Mouse (Mus musculus): ENCODE results near the gene Gm17482. TPM values are rescaled to one million over a fixed set of nuclear protein-coding genes. Genes with fewer than 3 reads are reported as not detected.

The Gm17482 gene
- polyA plus RNA-seq, 1 experiment: not detected

GRCm38 (mm10) chr6:115284153-115284552 lies 57.0 kb downstream of the Gm17482 start:
- no peak for TF ChIP-seq POLR2A (IDR thresholded peaks at IDR 0.05; ENCODE audit: borderline replicate concordance, low read depth, low read length)
- peaks cover 46% of the 10 kb centered on the region for H3K4me1 ChIP-seq (ENCODE audit: control insufficient read depth, insufficient read depth, low read length)
- no peak overlapping the region for H3K4me3 ChIP-seq (ENCODE audit: insufficient read depth, low read length)
- H3K27ac ChIP-seq (ENCODE audit: insufficient read depth, low read depth, low read length): peak overlapping the region; percentile 83

GRCm38 (mm10) chr6:115286441-115286840 lies 59.3 kb downstream of the Gm17482 start:
- TF ChIP-seq CTCF (IDR thresholded peaks at IDR 0.05; ENCODE audit: low read depth, low read length): no peak
- TF ChIP-seq POLR2A (IDR thresholded peaks at IDR 0.05; ENCODE audit: borderline replicate concordance, low read depth, low read length): no peak
- Histone ChIP-seq H3K4me3 (ENCODE audit: insufficient read depth, low read length) (no peak overlapping the region), H3K4me1 (ENCODE audit: control insufficient read depth, insufficient read depth, low read length) (peaks cover 46% of the 10 kb centered on the region), H3K27ac (ENCODE audit: insufficient read depth, low read depth, low read length) (no peak overlapping the region)

- H3K4me1 ChIP-seq (ENCODE audit: control insufficient read depth, insufficient read depth, low read length): peaks cover 51% of the 10 kb centered on the region
- H3K4me3 ChIP-seq (ENCODE audit: insufficient read depth, low read length): no peak overlapping the region
- H3K27ac ChIP-seq (ENCODE audit: insufficient read depth, low read depth, low read length): no peak overlapping the region
- no peak for TF ChIP-seq CTCF (IDR thresholded peaks at IDR 0.05; ENCODE audit: low read depth, low read length)
- no peak for TF ChIP-seq POLR2A (IDR thresholded peaks at IDR 0.05; ENCODE audit: borderline replicate concordance, low read depth, low read length)
Observed at GRCm38 (mm10) chr6:115288223-115288622, 61.1 kb downstream of the Gm17482 start.

GRCm38 (mm10) chr6:115290561-115290960 lies 63.4 kb downstream of the Gm17482 start:
- no peak for TF ChIP-seq POLR2A (IDR thresholded peaks at IDR 0.05; ENCODE audit: borderline replicate concordance, low read depth, low read length)
- TF ChIP-seq CTCF (IDR thresholded peaks at IDR 0.05; ENCODE audit: low read depth, low read length): no peak
- Histone ChIP-seq H3K4me3 (ENCODE audit: insufficient read depth, low read length) (no peak overlapping the region), H3K4me1 (ENCODE audit: control insufficient read depth, insufficient read depth, low read length) (peaks cover 32% of the 10 kb centered on the region), H3K27ac (ENCODE audit: insufficient read depth, low read depth, low read length) (peak overlapping the region; percentile 11; the same call in 1 of the 2 replicates)

- Histone ChIP-seq H3K27ac (ENCODE audit: insufficient read depth, low read depth, low read length) (no peak overlapping the region; the same call in 1 of the 2 replicates), H3K4me3 (ENCODE audit: insufficient read depth, low read length) (no peak overlapping the region), H3K4me1 (ENCODE audit: control insufficient read depth, insufficient read depth, low read length) (peaks cover 27% of the 10 kb centered on the region)
- no peak for TF ChIP-seq CTCF (IDR thresholded peaks at IDR 0.05; ENCODE audit: low read depth, low read length)
- no peak for TF ChIP-seq POLR2A (IDR thresholded peaks at IDR 0.05; ENCODE audit: borderline replicate concordance, low read depth, low read length)
Observed at GRCm38 (mm10) chr6:115291068-115291467, 63.9 kb downstream of the Gm17482 start.

- TF ChIP-seq POLR2A (IDR thresholded peaks at IDR 0.05; ENCODE audit: borderline replicate concordance, low read depth, low read length) (no peak), CTCF (IDR thresholded peaks at IDR 0.05; ENCODE audit: low read depth, low read length) (no peak)
Observed at GRCm38 (mm10) chr6:115291823-115292222, 64.7 kb downstream of the Gm17482 start.

GRCm38 (mm10) chr6:115292621-115293020 lies 65.5 kb downstream of the Gm17482 start:
- Histone ChIP-seq H3K27ac (ENCODE audit: insufficient read depth, low read depth, low read length) (no peak overlapping the region), H3K4me3 (ENCODE audit: insufficient read depth, low read length) (no peak overlapping the region), H3K4me1 (ENCODE audit: control insufficient read depth, insufficient read depth, low read length) (peaks cover 26% of the 10 kb centered on the region)
- TF ChIP-seq POLR2A (IDR thresholded peaks at IDR 0.05; ENCODE audit: borderline replicate concordance, low read depth, low read length) (no peak), CTCF (IDR thresholded peaks at IDR 0.05; ENCODE audit: low read depth, low read length) (no peak)

More at GRCm38 (mm10) chr6:115291823-115292222, 64.7 kb downstream of the Gm17482 start:
- Histone ChIP-seq H3K4me1 (ENCODE audit: control insufficient read depth, insufficient read depth, low read length) (peaks cover 27% of the 10 kb centered on the region), H3K27ac (ENCODE audit: insufficient read depth, low read depth, low read length) (no peak overlapping the region), H3K4me3 (ENCODE audit: insufficient read depth, low read length) (no peak overlapping the region)

- H3K4me3 ChIP-seq (ENCODE audit: insufficient read depth, low read length): no peak overlapping the region
- H3K4me1 ChIP-seq (ENCODE audit: control insufficient read depth, insufficient read depth, low read length): peaks cover 22% of the 10 kb centered on the region
- TF ChIP-seq POLR2A (IDR thresholded peaks at IDR 0.05; ENCODE audit: borderline replicate concordance, low read depth, low read length) (no peak), CTCF (IDR thresholded peaks at IDR 0.05; ENCODE audit: low read depth, low read length) (no peak)
- H3K27ac ChIP-seq (ENCODE audit: insufficient read depth, low read depth, low read length): no peak overlapping the region
Observed at GRCm38 (mm10) chr6:115293877-115294276, 66.7 kb downstream of the Gm17482 start.

GRCm38 (mm10) chr6:115307134-115307533 lies 80.0 kb downstream of the Gm17482 start:
- TF ChIP-seq POLR2A (IDR thresholded peaks at IDR 0.05; ENCODE audit: borderline replicate concordance, low read depth, low read length) (no peak), CTCF (IDR thresholded peaks at IDR 0.05; ENCODE audit: low read depth, low read length) (no peak)
- peaks cover 13% of the 10 kb centered on the region for H3K4me1 ChIP-seq (ENCODE audit: control insufficient read depth, insufficient read depth, low read length)
- H3K27ac ChIP-seq (ENCODE audit: insufficient read depth, low read depth, low read length): no peak overlapping the region
- no peak overlapping the region for H3K4me3 ChIP-seq (ENCODE audit: insufficient read depth, low read length)

Other genes starting within 250 kb of the Gm17482 start
- gene Tamm41, start 189.5 kb upstream of the Gm17482 start, polyA plus RNA-seq (2012; ENCODE audit: insufficient read depth, insufficient read length, missing spikeins): 12.9 and 18.8 TPM in 2 replicates
- not detected in 2 replicates for gene Syn2, start 92.4 kb upstream of the Gm17482 start, polyA plus RNA-seq (2012; ENCODE audit: insufficient read depth, insufficient read length, missing spikeins)
- not detected in 2 replicates for gene Timp4, start 24.9 kb downstream of the Gm17482 start, polyA plus RNA-seq (2012; ENCODE audit: insufficient read depth, insufficient read length, missing spikeins)
- gene Pparg, start 133.6 kb downstream of the Gm17482 start, polyA plus RNA-seq (2012; ENCODE audit: insufficient read depth, insufficient read length, missing spikeins): 32.2 and 41.1 TPM in 2 replicates